Mouse (Mus musculus) CH12.LX (cell line): ENCODE measurements at regions not wholly inside any gene's neighbourhood (a gene's known extent, or its start where the extent isn't known, plus 50 kb on each side); places are given as distances from the start of the nearest gene placed in this dataset.

Experiments used
- CTCF ChIP-seq, 2 experiments: IDR thresholded peaks in 1 of 2; conservative IDR thresholded peaks in 1 of 2; 2 replicates each; pipeline ENCODE4 v1.5.1; 2011 to 2012; ENCODE audit warnings: low read depth in 2 of 2, low read length in 2 of 2, improper control_type of control experiment in 1 of 2, inconsistent platforms in 1 of 2, mild to moderate bottlenecking in 1 of 2, moderate library complexity in 1 of 2
- POLR2A ChIP-seq: IDR thresholded peaks from 2 replicates; pipeline ENCODE4 v1.6.1; 2011; ENCODE audit warnings: low read depth, mild to moderate bottlenecking, improper control_type of control experiment, low read length

- no peak for TF ChIP-seq POLR2A
- TF ChIP-seq CTCF (conservative IDR thresholded peaks at IDR 0.05 in 1 of 2, IDR thresholded peaks at IDR 0.05 in 1 of 2; ENCODE audit: low read depth in 2 of 2, low read length in 2 of 2) = no peak
Measured at GRCm38 (mm10) chr8:34596593-34596992, 485.1 kb upstream of the Gm10131 start.
